Comparison of ENCODE assay signal across 25 mouse cellular contexts in genomic region chr7:128100742-128101357, GRCm38 (mm10). TPM values are rescaled to one million over a fixed set of nuclear protein-coding genes. Genes with fewer than 3 reads are reported as not detected.
DNase-seq lines count a peak whose midpoint lies in the region; ATAC-seq and TF ChIP-seq lines count a peak whose summit lies in the region.
"Had no signal": no experiment of that assay in that cellular context is flagged by ENCODE, and none has a peak within 500 bp of the region (broad histone marks: within the 10 kb centered on the region; RNA-seq: fewer than 3 reads in every experiment).

No protein-coding gene starts in this region.

- no peak overlapping the region for H3K4me2 ChIP-seq in liver, postnatal 0 days (ENCODE audit: low read depth, low read length)
- H3K4me2 ChIP-seq in liver, embryonic 12.5 days: no peak overlapping the region
- no peak overlapping the region for H3K4me2 ChIP-seq in neural tube, embryonic 15.5 days
- H3K4me2 ChIP-seq: embryonic facial prominence, embryonic 15.5 days; heart, embryonic 15.5 days; hindbrain, embryonic 13.5 days; intestine, embryonic 15.5 days had no signal

- TF ChIP-seq CTCF in gastrocnemius, adult 2 months (IDR thresholded peaks at IDR 0.05): peak; percentile 11; the same call in 1 of the 2 replicates
- TF ChIP-seq CTCF in liver, postnatal 0 days (IDR thresholded peaks at IDR 0.05; ENCODE audit: low read depth): 0 out of 2 replicates have a peak, but pooled peaks have one; percentile 12
- peak in 1 of 3 experiments; percentile 32; a peak in 2 of 6 replicates for TF ChIP-seq CTCF in MEL (IDR thresholded peaks at IDR 0.05 in 2 of 3, conservative IDR thresholded peaks at IDR 0.05 in 1 of 3; ENCODE audit: control insufficient read depth in 1 of 3, insufficient read depth in 1 of 3, low read depth in 2 of 3, low read length in 3 of 3, poor library complexity in 1 of 3, severe bottlenecking in 1 of 3)

- H3K4me3 ChIP-seq in gastrocnemius, adult 2 months: no peak overlapping the region
- no peak overlapping the region for H3K4me3 ChIP-seq in liver, postnatal 0 days (ENCODE audit: low read depth, low read length)
- H3K4me3 ChIP-seq in liver, embryonic 12.5 days: no peak overlapping the region
- H3K4me3 ChIP-seq in MEL (ENCODE audit: control insufficient read depth in 1 of 2, insufficient read depth in 1 of 2, low read depth in 2 of 2, low read length in 2 of 2): no peak overlapping the region
- no peak overlapping the region for H3K4me3 ChIP-seq in neural tube, embryonic 15.5 days (replicated peaks)
- H3K4me3 ChIP-seq: embryonic facial prominence, embryonic 15.5 days; erythroblast, embryonic 14.5 days; forebrain, embryonic 10.5 days; heart, embryonic 10.5 days; heart, embryonic 15.5 days; hindbrain, embryonic 13.5 days; intestine, embryonic 15.5 days had no signal

- H3K9me3 ChIP-seq in liver, postnatal 0 days (ENCODE audit: low read length): no peaks in the 10 kb centered on the region
- H3K9me3 ChIP-seq in liver, embryonic 12.5 days (replicated peaks): no peaks in the 10 kb centered on the region
- H3K9me3 ChIP-seq in MEL (replicated peaks; ENCODE audit: insufficient read depth, low read length): no peaks in the 10 kb centered on the region
- H3K9me3 ChIP-seq in neural tube, embryonic 15.5 days (replicated peaks): no peaks in the 10 kb centered on the region
- H3K9me3 ChIP-seq: embryonic facial prominence, embryonic 15.5 days; forebrain, embryonic 10.5 days; heart, embryonic 10.5 days; heart, embryonic 15.5 days; hindbrain, embryonic 13.5 days; intestine, embryonic 15.5 days had no signal

- H3K9ac ChIP-seq in liver, postnatal 0 days (replicated peaks): no peak overlapping the region
- no peak overlapping the region for H3K9ac ChIP-seq in liver, embryonic 12.5 days
- H3K9ac ChIP-seq in MEL (ENCODE audit: control insufficient read depth, low read depth, low read length, poor library complexity, severe bottlenecking): no peak overlapping the region
- no peak overlapping the region for H3K9ac ChIP-seq in neural tube, embryonic 15.5 days (replicated peaks)
- H3K9ac ChIP-seq: embryonic facial prominence, embryonic 15.5 days; heart, embryonic 15.5 days; hindbrain, embryonic 13.5 days; intestine, embryonic 15.5 days had no signal

- TF ChIP-seq POLR2A in MEL (IDR thresholded peaks at IDR 0.05; ENCODE audit: control insufficient read depth in 1 of 2, insufficient read depth in 1 of 2, low read depth in 1 of 2, low read length in 2 of 2, poor library complexity in 1 of 2): no peak

- WGBS in liver, postnatal 0 days (ENCODE audit: insufficient replicate concordance): 52% methylated on average over 2 of the region's 2 CpGs
- WGBS in liver, embryonic 12.5 days (ENCODE audit: insufficient replicate concordance): 66% methylated on average over 2 of the region's 2 CpGs
- 85% methylated on average over 2 of the region's 2 CpGs for WGBS in neural tube, embryonic 15.5 days

- no peaks in the 10 kb centered on the region for H3K4me1 ChIP-seq in liver, postnatal 0 days (ENCODE audit: insufficient read depth)
- H3K4me1 ChIP-seq in liver, embryonic 12.5 days: no peaks in the 10 kb centered on the region
- no peaks in the 10 kb centered on the region for H3K4me1 ChIP-seq in MEL (ENCODE audit: control insufficient read depth in 1 of 2, insufficient read depth in 2 of 2, low read length in 2 of 2)
- H3K4me1 ChIP-seq in neural tube, embryonic 15.5 days: no peaks in the 10 kb centered on the region
- H3K4me1 ChIP-seq: embryonic facial prominence, embryonic 15.5 days; forebrain, embryonic 10.5 days; heart, embryonic 10.5 days; heart, embryonic 15.5 days; hindbrain, embryonic 13.5 days; intestine, embryonic 15.5 days had no signal

- intact Hi-C loops in gastrocnemius, adult 2 months (cut with DNase I): no loop called here

- H3K79me2 ChIP-seq in MEL (ENCODE audit: control insufficient read depth, insufficient read depth, low read length, poor library complexity): no peaks in the 10 kb centered on the region

- no peak overlapping the region for H3K27ac ChIP-seq in gastrocnemius, adult 2 months
- no peak overlapping the region for H3K27ac ChIP-seq in liver, postnatal 0 days (ENCODE audit: low read depth)
- H3K27ac ChIP-seq in liver, embryonic 12.5 days: no peak overlapping the region
- no peak overlapping the region for H3K27ac ChIP-seq in MEL (ENCODE audit: control insufficient read depth, low read depth, low read length)
- H3K27ac ChIP-seq in neural tube, embryonic 15.5 days (replicated peaks): no peak overlapping the region
- H3K27ac ChIP-seq: embryonic facial prominence, embryonic 15.5 days; forebrain, embryonic 10.5 days; heart, embryonic 10.5 days; heart, embryonic 15.5 days; hindbrain, embryonic 13.5 days; hindbrain, postnatal 0 days; intestine, embryonic 15.5 days had no signal

- TF ChIP-seq RAD21 in MEL (IDR thresholded peaks at IDR 0.05; ENCODE audit: low read depth, low read length): peak; percentile 50

- 0 out of 2 replicates have a peak, but pooled peaks have one; percentile 35 for TF ChIP-seq EP300 in liver, postnatal 0 days (IDR thresholded peaks at IDR 0.05; ENCODE audit: low read depth)
- TF ChIP-seq EP300 in MEL (IDR thresholded peaks at IDR 0.05; ENCODE audit: low read depth in 1 of 2, low read length in 2 of 2): no peak

- ATAC-seq in liver, postnatal 0 days: no peak
- ATAC-seq in liver, embryonic 12.5 days: no peak
- ATAC-seq in neural tube, embryonic 15.5 days (ENCODE audit: low FRiP score): no peak
- ATAC-seq in monocyte, adult 5-6 weeks (replicated peaks; ENCODE audit: insufficient number of reproducible peaks, low FRiP score, low TSS enrichment, poor library complexity, severe bottlenecking): no peak
- ATAC-seq: forebrain, embryonic 14.5 days; hindbrain, postnatal 0 days; intestine, embryonic 15.5 days had no signal

- no peak for DNase-seq in gastrocnemius, adult 2 months
- no peak for DNase-seq in gastrocnemius, adult 18-20 months (ENCODE audit: low spot score)
- peak; percentile 33 for DNase-seq in liver, postnatal 0 days
- no peak for DNase-seq in MEL (ENCODE audit: low read depth, low spot score)
- DNase-seq: adrenal gland, adult 8-10 months; adrenal gland, postnatal 36 days; cerebellum, adult 2 months; cerebellum, postnatal 10 days; gastrocnemius, postnatal 14 days; heart, postnatal 14 days had no signal

- no peaks in the 10 kb centered on the region for H3K27me3 ChIP-seq in liver, postnatal 0 days (ENCODE audit: insufficient read depth, low read length)
- no peaks in the 10 kb centered on the region for H3K27me3 ChIP-seq in liver, embryonic 12.5 days (replicated peaks)
- H3K27me3 ChIP-seq in MEL (ENCODE audit: control insufficient read depth in 1 of 2, insufficient read depth in 2 of 2, low read length in 2 of 2): peaks cover 10 to 16% of the 10 kb centered on the region in 2 experiments
- no peaks in the 10 kb centered on the region for H3K27me3 ChIP-seq in neural tube, embryonic 15.5 days (replicated peaks)
- H3K27me3 ChIP-seq: embryonic facial prominence, embryonic 15.5 days; heart, embryonic 15.5 days; hindbrain, embryonic 13.5 days; intestine, embryonic 15.5 days had no signal

- H3K36me3 ChIP-seq in liver, postnatal 0 days (replicated peaks; ENCODE audit: insufficient read depth, low read length): no peaks in the 10 kb centered on the region
- H3K36me3 ChIP-seq in liver, embryonic 12.5 days: no peaks in the 10 kb centered on the region
- H3K36me3 ChIP-seq in MEL (ENCODE audit: control insufficient read depth in 1 of 2, insufficient read depth in 2 of 2, low read length in 2 of 2): no peaks in the 10 kb centered on the region
- no peaks in the 10 kb centered on the region for H3K36me3 ChIP-seq in neural tube, embryonic 15.5 days
- H3K36me3 ChIP-seq: embryonic facial prominence, embryonic 15.5 days; forebrain, embryonic 10.5 days; heart, embryonic 10.5 days; heart, embryonic 15.5 days; hindbrain, embryonic 13.5 days; intestine, embryonic 15.5 days had no signal

RNA-seq across cellular contexts. Expression of gene Itgax, which starts 28.5 kb away (rescaled TPM):
- total RNA-seq in gastrocnemius, adult 2 months (2021): under 1 TPM in 1 of 2 experiments, not detected in 1; 0.26 TPM
- total RNA-seq in gastrocnemius, adult 18-20 months (2021): under 1 TPM; 0.09 to 0.52 TPM
- polyA plus RNA-seq in liver, postnatal 0 days (2015; fragmentation: Nextera tagmentation; extraction: Ambion mirVana): 0.26 and 0.34 TPM in 2 replicates
- 0.17 and 0.19 TPM in 2 replicates for polyA plus RNA-seq in liver, embryonic 12.5 days (2016; fragmentation: Nextera tagmentation; extraction: Ambion mirVana)
- 0.08 TPM in 1 of 2 replicates, not detected in the other for total RNA-seq in MEL (2012; rRNA removed)
- under 1 TPM in 1 of 2 experiments, not detected in 1; 0.01 TPM for polyA plus RNA-seq in MEL (2012; ENCODE audit: insufficient read depth in 1 of 2, insufficient read length in 2 of 2, low read depth in 1 of 2, low replicate concordance in 2 of 2, missing spikeins in 1 of 2)
- polyA plus RNA-seq in neural tube, embryonic 15.5 days (2015; fragmentation: Nextera tagmentation; extraction: Ambion mirVana): 0.08 and 0.19 TPM in 2 replicates
- total RNA-seq in monocyte, adult 5-6 weeks (2017): 189 to 316 TPM (median 230 TPM) in 3 replicates
- polyA plus RNA-seq: embryonic facial prominence, embryonic 11.5 days; erythroblast, embryonic 14.5 days; forebrain, embryonic 10.5 days; hindbrain, embryonic 13.5 days; hindbrain, postnatal 0 days had no signal

RNA-seq across cellular contexts. Expression of gene Gm49368, which starts 38.4 kb away (rescaled TPM):
- not detected for total RNA-seq in gastrocnemius, adult 2 months (2021)
- not detected for total RNA-seq in gastrocnemius, adult 18-20 months (2021)
- polyA plus RNA-seq in liver, postnatal 0 days (2015; fragmentation: Nextera tagmentation; extraction: Ambion mirVana): 0.51 TPM in 1 of 2 replicates, not detected in the other
- polyA plus RNA-seq in liver, embryonic 12.5 days (2016; fragmentation: Nextera tagmentation; extraction: Ambion mirVana): not detected in 2 replicates
- total RNA-seq in MEL (2012; rRNA removed): not detected in 2 replicates
- polyA plus RNA-seq in MEL (2012; ENCODE audit: insufficient read depth in 1 of 2, insufficient read length in 2 of 2, low read depth in 1 of 2, low replicate concordance in 2 of 2, missing spikeins in 1 of 2): not detected
- not detected in 2 replicates for polyA plus RNA-seq in neural tube, embryonic 15.5 days (2015; fragmentation: Nextera tagmentation; extraction: Ambion mirVana)
- 33.7 to 34.7 TPM in 2 of 3 replicates, not detected in the other for total RNA-seq in monocyte, adult 5-6 weeks (2017)
- total RNA-seq: adrenal gland, postnatal 36 days; gastrocnemius, postnatal 14 days; heart, postnatal 14 days; hematopoietic stem cell, adult 5-6 weeks; hindbrain, postnatal 0 days had no signal
- polyA plus RNA-seq: cerebellum, adult 2 months; embryonic facial prominence, embryonic 11.5 days; embryonic facial prominence, embryonic 15.5 days; erythroblast, embryonic 14.5 days; forebrain, embryonic 10.5 days; forebrain, embryonic 14.5 days; gonadal fat pad, adult 2 months; heart, embryonic 10.5 days; heart, embryonic 15.5 days; hindbrain, embryonic 13.5 days; hindbrain, postnatal 0 days; intestine, embryonic 15.5 days had no signal

RNA-seq across cellular contexts. Expression of gene Itgam, which starts 38.4 kb away (rescaled TPM):
- total RNA-seq in gastrocnemius, adult 2 months (2021): 1 to 10 TPM; 1.0 to 1.9 TPM
- total RNA-seq in gastrocnemius, adult 18-20 months (2021): 1 to 10 TPM; 1.2 to 1.8 TPM
- 5.1 and 6.1 TPM in 2 replicates for polyA plus RNA-seq in liver, postnatal 0 days (2015; fragmentation: Nextera tagmentation; extraction: Ambion mirVana)
- polyA plus RNA-seq in liver, embryonic 12.5 days (2016; fragmentation: Nextera tagmentation; extraction: Ambion mirVana): 2.1 and 2.2 TPM in 2 replicates
- not detected in 2 replicates for total RNA-seq in MEL (2012; rRNA removed)
- not detected for polyA plus RNA-seq in MEL (2012; ENCODE audit: insufficient read depth in 1 of 2, insufficient read length in 2 of 2, low read depth in 1 of 2, low replicate concordance in 2 of 2, missing spikeins in 1 of 2)
- 1.2 and 1.7 TPM in 2 replicates for polyA plus RNA-seq in neural tube, embryonic 15.5 days (2015; fragmentation: Nextera tagmentation; extraction: Ambion mirVana)
- total RNA-seq in monocyte, adult 5-6 weeks (2017): 419 to 520 TPM (median 447 TPM) in 3 replicates

RNA-seq across cellular contexts. Expression of gene Itgad, which starts 53.3 kb away (rescaled TPM):
- total RNA-seq in gastrocnemius, adult 2 months (2021): not detected
- under 1 TPM in 1 of 2 experiments, not detected in 1; 0.26 TPM for total RNA-seq in gastrocnemius, adult 18-20 months (2021)
- polyA plus RNA-seq in liver, postnatal 0 days (2015; fragmentation: Nextera tagmentation; extraction: Ambion mirVana): 0.28 and 0.31 TPM in 2 replicates
- 0.08 TPM in 1 of 2 replicates, not detected in the other for polyA plus RNA-seq in liver, embryonic 12.5 days (2016; fragmentation: Nextera tagmentation; extraction: Ambion mirVana)
- total RNA-seq in MEL (2012; rRNA removed): not detected in 2 replicates
- polyA plus RNA-seq in MEL (2012; ENCODE audit: insufficient read depth in 1 of 2, insufficient read length in 2 of 2, low read depth in 1 of 2, low replicate concordance in 2 of 2, missing spikeins in 1 of 2): not detected
- 0.04 and 0.23 TPM in 2 replicates for polyA plus RNA-seq in neural tube, embryonic 15.5 days (2015; fragmentation: Nextera tagmentation; extraction: Ambion mirVana)
- total RNA-seq in monocyte, adult 5-6 weeks (2017): 2.1 to 7.5 TPM (median 5.6 TPM) in 3 replicates
- total RNA-seq: gastrocnemius, postnatal 14 days; hindbrain, postnatal 0 days had no signal
- polyA plus RNA-seq: embryonic facial prominence, embryonic 11.5 days; embryonic facial prominence, embryonic 15.5 days; erythroblast, embryonic 14.5 days; forebrain, embryonic 10.5 days; forebrain, embryonic 14.5 days; heart, embryonic 10.5 days; hindbrain, embryonic 13.5 days; hindbrain, postnatal 0 days; intestine, embryonic 15.5 days had no signal

Comparison
In these comparisons a context has a peak if more than half of its experiments do, and no peak if none do; other contexts are left out.
1. RNA of gene Itgax, which starts 28.5 kb away (total RNA-seq): 189 to 316 TPM in monocyte, adult 5-6 weeks; 0.09 to 0.52 TPM in gastrocnemius, adult 18-20 months, 0.26 TPM in gastrocnemius, adult 2 months and 0.08 TPM in MEL; every median in the first group is over 100 times any median in the second.
2. RNA of gene Itgam, which starts 38.4 kb away (total RNA-seq): 419 to 520 TPM in monocyte, adult 5-6 weeks; 1.0 to 1.9 TPM in gastrocnemius, adult 2 months, 1.2 to 1.8 TPM in gastrocnemius, adult 18-20 months and not detected in MEL; every median in the first group is over 100 times any median in the second.